Mouse (Mus musculus) left cerebral cortex, postnatal 4 days (tissue): ENCODE data around the gene Slc25a10. TPM values are rescaled to one million over a fixed set of nuclear protein-coding genes. Genes with fewer than 3 reads are reported as not detected.
A peak's percentile ranks its signal among the peaks of the same experiment; 100 is the strongest.
"Not testable (repeated sequence)": the region's sequence is repeated elsewhere in the genome, so short reads cannot be mapped to it uniquely, and the experiment has no call there.

Source experiments
- DNase-seq: peaks from one replicate; pipeline ENCODE4 v3.0.0-alpha.2; 2022
- intact Hi-C: fragments of 180-260 bp; cut with DNase I; formaldehyde crosslinking; loops from one replicate; pipeline ENCODE4 v1.15.1; 2025
- total RNA-seq, 2 experiments: library from RNA; stranded (reverse); gene quantifications; 2 replicates each; pipeline ENCODE4 v1.2.3; 2021

The Slc25a10 gene
- total RNA-seq, 2 experiments from 2014 or later = 27.2 to 27.6 TPM

DNA sequence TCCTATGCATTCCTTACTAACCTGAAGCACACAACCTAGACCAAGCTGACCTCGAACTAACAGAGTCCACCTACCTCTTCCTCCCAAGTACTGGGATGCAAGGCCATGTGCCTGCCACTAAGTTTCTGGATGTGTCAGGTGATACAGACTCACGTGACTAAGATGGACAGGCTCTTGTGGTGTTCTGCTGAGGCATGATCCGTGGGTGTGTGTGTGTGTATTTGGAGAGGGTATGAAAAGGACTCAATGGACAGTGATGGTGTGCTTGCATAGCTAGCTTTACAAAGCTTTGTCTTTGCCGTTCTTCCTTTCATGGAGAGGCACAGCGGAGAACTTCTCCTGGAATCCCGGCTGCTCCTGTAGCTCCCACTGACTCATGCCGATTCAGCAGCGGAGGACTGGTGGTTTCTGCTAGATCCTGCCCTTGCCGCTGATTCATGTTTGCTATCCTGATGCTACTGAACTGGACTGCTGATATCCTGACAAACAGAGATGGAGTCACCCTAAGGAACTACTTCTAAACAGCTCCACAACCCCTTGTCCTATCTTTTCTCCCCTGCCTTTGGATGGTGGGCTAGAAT is 16.7 kb downstream of the Slc25a10 start:
- DNase-seq = no peak
- intact Hi-C loops = no loop called here

DNA sequence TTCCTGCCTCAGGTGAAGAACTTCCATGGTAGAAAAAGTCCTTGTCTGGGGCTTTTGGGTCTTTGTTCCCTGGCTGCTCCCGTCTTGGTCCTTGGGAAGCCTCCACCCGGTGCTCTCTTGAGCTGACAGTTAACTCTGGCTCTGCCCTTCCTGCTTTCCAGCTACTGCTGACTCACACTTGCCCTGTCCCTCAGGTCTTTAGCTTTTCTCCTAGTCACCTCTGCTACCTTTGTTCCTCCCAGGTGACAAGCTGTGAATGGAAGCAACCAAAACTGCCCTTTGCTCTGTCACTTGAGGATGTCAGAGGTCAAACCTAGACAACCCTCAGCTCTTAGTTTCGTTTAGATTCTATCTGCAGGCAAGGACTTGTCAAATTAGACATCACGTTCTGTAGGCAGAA is 18.3 kb downstream of the Slc25a10 start:
- DNase-seq = no peak
- intact Hi-C loops = no loop called here

DNA sequence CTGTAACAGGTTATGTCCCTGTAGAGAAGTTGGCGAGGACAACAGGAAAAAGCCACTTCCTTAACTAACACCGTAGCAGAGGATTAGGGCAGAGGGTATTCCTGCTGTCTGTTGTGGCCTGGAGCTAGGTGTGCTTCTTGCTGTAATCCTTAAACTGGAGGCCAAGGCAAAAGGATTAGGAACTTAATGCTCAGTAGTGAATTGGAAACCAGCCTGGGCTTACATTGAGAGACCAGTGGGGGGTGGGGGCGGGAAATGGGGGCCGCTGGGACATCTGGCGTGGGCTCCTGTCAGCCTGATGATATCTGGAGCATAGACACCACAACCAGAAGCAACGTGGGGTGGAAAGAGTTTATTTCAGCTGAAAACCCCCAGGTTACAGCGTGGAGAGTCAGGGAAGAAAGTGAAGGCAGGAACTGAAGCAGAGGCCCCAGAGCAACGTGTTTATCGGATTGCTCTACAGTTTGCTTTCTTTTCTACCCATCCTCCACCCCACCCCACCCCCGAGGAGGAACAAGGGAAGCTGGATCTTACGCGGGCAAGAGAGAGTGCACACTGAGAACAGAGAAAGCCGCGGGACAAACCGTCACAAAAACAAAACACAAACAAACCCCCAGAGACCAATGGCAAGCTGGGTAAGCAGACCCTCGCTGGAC is 18.9 kb downstream of the Slc25a10 start:
- no peak for DNase-seq
- intact Hi-C loops = no loop called here

- intact Hi-C loops = no loop called here
- DNase-seq = peak; percentile 79
Observed at GRCm38 (mm10) chr11:120512790-120513453, 21.3 kb downstream of the Slc25a10 start.

DNA sequence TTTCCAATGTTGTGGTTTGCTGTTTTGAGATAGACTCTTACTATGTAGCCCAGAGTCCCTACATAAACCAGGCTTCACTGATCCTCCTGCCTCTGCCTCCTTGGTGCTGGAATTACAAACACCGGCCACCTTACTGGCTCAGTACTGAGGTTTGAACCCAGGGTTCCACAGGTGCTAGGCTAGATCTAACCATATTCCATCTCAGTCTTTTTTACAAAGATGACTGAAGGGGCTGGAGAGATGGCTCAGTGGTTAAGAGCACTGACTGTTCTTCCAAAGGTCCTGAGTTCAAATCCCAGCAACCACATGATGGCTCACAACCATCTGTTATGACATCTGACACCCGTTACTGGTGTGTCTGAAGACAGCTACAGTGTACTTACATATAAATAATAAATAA is 22.6 kb downstream of the Slc25a10 start:
- DNase-seq, intact Hi-C loops: not testable (repeated sequence)

GRCm38 (mm10) chr11:120515611-120516010 is 24.0 kb downstream of the Slc25a10 start:
- DNase-seq = peak; percentile 87
- intact Hi-C loops = loop anchor here (5.0 kb wide), 1 partner anchor 52 kb away; no protein-coding TSS in a partner anchor

GRCm38 (mm10) chr11:120517147-120517546 is 25.5 kb downstream of the Slc25a10 start:
- no peak for DNase-seq
- intact Hi-C loops = loop anchor here (5.0 kb wide), 1 partner anchor 50 kb away; no protein-coding TSS in a partner anchor

DNA sequence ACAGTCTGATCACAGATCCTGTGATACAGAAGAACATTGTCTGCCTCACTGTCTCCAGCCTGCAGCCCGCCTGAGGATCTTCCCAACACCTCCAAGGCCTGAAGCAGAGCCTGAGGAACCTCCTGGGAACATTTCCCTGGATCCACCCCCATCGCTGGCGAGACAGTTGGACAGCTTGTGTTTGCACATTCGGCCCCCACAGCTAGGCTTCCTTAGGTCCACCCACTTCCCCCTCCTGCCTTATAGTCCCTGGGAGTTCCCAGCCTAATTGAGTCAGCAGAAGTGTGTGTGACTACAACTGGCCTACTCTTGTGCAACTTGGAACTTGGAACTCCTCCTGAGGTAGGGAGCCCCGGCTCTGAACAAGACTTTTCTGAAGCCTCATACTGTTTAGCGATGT is 26.4 kb downstream of the Slc25a10 start:
- intact Hi-C loops = loop anchor here (5.0 kb wide), 1 partner anchor 49 kb away; no protein-coding TSS in a partner anchor

DNA sequence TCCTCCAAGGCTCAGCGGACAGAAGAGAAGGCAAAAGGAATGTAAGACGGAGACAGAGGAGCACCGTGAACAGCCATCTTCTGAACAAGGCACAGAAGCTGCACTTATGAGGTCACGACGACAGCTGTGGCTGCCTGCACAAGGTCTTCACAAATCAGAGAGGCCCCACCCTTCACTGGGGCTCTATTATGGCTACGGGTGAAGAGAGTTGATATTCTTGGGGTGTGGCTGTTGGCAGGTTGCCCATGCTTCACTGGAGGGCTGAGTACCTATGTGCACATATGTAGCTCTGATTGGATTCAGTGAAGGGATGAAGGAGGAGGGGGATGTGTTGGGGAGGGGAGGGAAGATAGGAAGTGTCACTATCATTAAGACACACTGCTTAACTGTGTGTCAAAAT is 26.9 kb downstream of the Slc25a10 start:
- no peak for DNase-seq
- intact Hi-C loops = loop anchor here (5.0 kb wide), 1 partner anchor 49 kb away; no protein-coding TSS in a partner anchor

More for the DNA sequence above, 26.4 kb downstream of the Slc25a10 start:
- DNase-seq = no peak

DNA sequence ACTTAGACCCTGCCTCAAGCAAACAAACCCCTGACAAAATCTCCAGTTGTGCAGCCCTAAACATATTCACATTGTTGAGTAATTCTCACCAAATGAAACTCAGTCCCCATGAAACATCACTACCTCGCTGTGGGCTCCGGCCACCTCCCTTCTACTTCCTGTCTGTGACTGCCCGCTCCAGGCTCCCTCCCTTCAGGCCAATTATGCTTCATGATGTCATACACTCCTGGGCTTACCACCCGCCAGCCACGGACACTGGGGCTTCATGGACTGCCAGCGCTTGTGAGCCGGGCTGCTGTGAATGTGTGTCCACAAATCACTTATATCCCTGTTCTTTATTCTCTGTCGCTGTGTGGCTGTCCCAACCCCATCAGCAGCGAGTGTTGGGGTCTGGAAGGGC is 28.1 kb downstream of the Slc25a10 start:
- intact Hi-C loops = loop anchor here (5.0 kb wide), 1 partner anchor 48 kb away; no protein-coding TSS in a partner anchor
- DNase-seq = no peak

- DNase-seq = no peak
- intact Hi-C loops = no loop called here
Observed at GRCm38 (mm10) chr11:120520498-120520897, 28.9 kb downstream of the Slc25a10 start.

- intact Hi-C loops = no loop called here
- peak; percentile 87 for DNase-seq
Observed at GRCm38 (mm10) chr11:120520967-120521540, 29.4 kb downstream of the Slc25a10 start.

GRCm38 (mm10) chr11:120522581-120522980 is 30.9 kb downstream of the Slc25a10 start:
- intact Hi-C loops = no loop called here
- no peak for DNase-seq

DNA sequence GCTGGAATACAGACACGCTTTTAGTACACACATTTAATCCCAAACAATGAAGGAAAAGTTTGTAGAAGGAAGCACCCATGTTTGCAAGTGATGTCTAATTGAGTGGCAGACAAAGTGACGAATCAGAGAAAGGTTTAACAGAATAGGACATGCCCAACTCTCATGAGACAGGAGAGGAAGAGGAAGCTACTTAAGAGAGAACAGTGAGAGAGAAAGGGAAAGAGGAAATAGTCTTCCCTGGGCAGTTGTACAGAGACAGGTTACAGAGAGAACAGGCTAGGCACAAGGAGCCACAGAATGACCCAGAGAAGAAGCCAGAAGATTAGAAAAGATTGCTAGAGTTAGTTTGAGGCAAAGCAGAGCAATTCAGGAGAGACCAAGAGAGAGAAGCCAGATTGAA is 34.3 kb downstream of the Slc25a10 start:
- DNase-seq = no peak
- intact Hi-C loops = no loop called here

DNA sequence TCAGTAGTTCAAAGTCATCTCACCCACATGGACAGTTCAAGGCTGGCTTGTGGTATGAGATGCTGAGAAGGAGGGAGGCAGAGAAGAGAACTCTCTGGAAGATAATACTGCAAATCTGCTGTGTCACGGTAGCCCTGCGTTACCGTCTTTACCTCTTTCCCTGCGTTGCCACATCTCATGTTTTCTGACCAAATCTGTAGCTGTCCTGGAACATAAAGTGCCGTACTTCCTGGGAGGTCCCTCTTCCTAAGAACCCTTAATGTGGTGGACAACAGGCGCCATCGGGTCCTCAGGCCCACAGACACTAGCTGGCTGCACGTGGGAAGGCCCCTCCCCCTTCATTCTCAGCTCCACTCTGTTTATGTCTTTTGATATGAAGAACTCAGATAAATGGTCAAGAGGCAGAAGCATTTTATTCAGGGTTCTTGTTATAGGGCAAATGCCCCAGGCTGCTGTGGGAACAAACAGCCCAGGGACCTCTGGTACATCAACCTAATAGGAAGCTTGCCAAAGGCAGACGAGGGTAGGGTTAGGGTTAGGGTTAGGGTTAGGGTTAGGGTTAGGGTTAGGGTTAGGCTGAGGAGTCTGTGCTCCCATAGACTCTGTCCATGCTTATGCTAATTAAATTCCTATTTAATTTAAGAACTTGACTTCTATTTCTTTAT is 36.2 kb downstream of the Slc25a10 start:
- no peak for DNase-seq
- intact Hi-C loops = no loop called here

DNA sequence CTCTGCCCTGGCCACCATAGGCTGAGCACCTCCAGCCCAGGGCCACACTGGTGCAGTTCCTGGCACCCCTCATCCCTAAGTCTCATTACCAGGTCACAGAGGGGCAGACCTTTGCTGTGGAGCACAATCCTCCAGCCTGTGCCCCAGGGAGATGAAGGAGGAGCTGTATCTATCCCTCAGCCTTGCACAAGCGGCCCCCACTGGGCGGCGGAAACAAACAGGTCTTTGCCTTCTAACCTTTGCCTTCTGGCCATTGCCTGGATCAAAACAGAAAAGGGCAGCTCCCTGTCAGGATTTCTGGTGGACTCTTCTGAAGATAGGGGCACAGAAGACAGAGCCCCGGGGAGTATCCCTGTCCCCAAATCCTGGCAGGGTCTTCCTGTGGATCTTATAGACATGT is 37.3 kb downstream of the Slc25a10 start:
- no peak for DNase-seq
- intact Hi-C loops = no loop called here

DNA sequence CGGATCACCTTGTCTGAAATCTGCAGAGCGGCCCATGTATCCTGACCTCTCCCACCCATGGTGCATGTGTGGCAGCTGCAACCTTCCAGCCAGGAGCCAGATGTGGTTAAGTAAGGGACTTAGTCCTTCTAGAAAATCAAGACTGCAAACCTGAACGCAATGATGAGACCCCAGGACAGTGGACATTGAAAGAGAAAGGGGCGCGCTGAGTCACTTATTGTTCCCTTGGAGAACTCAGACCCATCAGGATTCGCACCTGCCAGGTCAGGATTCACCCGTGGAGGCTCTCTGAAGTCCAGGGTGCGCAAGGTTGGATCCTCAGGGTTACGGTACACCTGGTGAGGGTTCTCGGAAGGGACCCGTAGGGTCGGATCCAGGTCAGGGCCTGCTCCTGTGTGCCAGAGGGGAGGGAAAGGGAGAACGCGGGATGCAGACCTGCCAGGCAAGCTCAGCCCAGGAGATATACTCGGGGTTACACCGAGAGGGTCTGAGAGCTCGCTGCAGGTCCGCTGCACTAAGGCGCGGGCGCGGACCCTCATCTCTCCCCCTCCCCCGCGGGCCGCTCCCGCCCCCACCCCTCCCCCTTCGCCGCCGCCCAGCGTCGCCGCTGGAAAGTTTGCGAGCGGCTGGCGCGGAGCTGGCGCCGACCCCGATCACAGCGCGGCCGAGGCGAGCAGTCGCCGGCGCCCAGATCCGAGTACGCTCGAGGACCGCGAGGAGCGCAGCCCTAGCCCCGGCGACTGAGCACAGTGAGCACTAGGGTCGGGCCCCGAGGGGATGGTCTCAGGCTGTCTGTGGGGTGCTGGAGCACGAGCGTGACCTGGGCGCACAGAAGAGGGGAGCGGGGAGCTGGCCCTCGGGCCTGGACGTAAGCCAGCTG is 38.7 kb downstream of the Slc25a10 start, which contains the start of gene Gcgr:
TSS of gene Gcgr (plus strand) at position 615 of the 880 bp plus-strand sequence.
- intact Hi-C loops = no loop called here
- no peak for DNase-seq

GRCm38 (mm10) chr11:120531646-120532045 is 40.0 kb downstream of the Slc25a10 start:
- intact Hi-C loops = no loop called here
- no peak for DNase-seq

GRCm38 (mm10) chr11:120534093-120534492 is 42.5 kb downstream of the Slc25a10 start:
- no peak for DNase-seq
- intact Hi-C loops = no loop called here

- DNase-seq = no peak
- intact Hi-C loops = no loop called here
Observed at GRCm38 (mm10) chr11:120535145-120535544, 43.5 kb downstream of the Slc25a10 start.
